In genomic region chr9:25592355-25592955, GRCm38 (mm10) we compare ENCODE assay signal across 9 mouse cellular contexts.
DNase-seq lines count a peak whose midpoint lies in the region; ATAC-seq and TF ChIP-seq lines count a peak whose summit lies in the region.
"Had no signal": no experiment of that assay in that cellular context is flagged by ENCODE, and none has a peak within 500 bp of the region (broad histone marks: within the 10 kb centered on the region; RNA-seq: fewer than 3 reads in every experiment).

No protein-coding gene starts in this region.

- peaks cover 23% of the 10 kb centered on the region for H3K4me1 ChIP-seq in megakaryocyte, embryonic 14.5 days

- no peaks in the 10 kb centered on the region for H3K9me3 ChIP-seq in megakaryocyte, embryonic 14.5 days

- ATAC-seq in inflammation-experienced regulatory T-cells, adult 6 months, result no peak

- H3K27ac ChIP-seq in layer of hippocampus, adult 2 months, result 0 out of 2 replicates have a peak overlapping the region, but pooled peaks have one; percentile 39

- no peaks in the 10 kb centered on the region for H3K36me3 ChIP-seq in megakaryocyte, embryonic 14.5 days (replicated peaks; ENCODE audit: low read length)

- TF ChIP-seq CTCF in layer of hippocampus, adult 2 months (conservative IDR thresholded peaks at IDR 0.05), result no peak

- H3K4me3 ChIP-seq in layer of hippocampus, adult 2 months, result no peak overlapping the region; the same call in 1 of the 2 replicates
- peak overlapping the region; percentile 50 for H3K4me3 ChIP-seq in megakaryocyte, embryonic 14.5 days (replicated peaks)
- H3K4me3 ChIP-seq: myocyte had no signal

- no peak for DNase-seq in layer of hippocampus, adult 2 months (ENCODE audit: low spot score in 2 of 2)
- no peak for DNase-seq in layer of hippocampus, adult 11-12 months (ENCODE audit: low spot score)
- peak; percentile 61 for DNase-seq in gastrocnemius, postnatal 10 days
- peak; percentile 25 for DNase-seq in kidney, adult 18-20 months
- DNase-seq in natural killer cell, adult 2 months (ENCODE audit: low spot score in 2 of 2), result no peak
- DNase-seq in cerebellum, adult 11 months, result no peak

- no peaks in the 10 kb centered on the region for H3K27me3 ChIP-seq in megakaryocyte, embryonic 14.5 days (replicated peaks)

Comparison
In these comparisons a context has a peak if more than half of its experiments do, and no peak if none do; other contexts are left out.
1. DNase-seq: peak in gastrocnemius, postnatal 10 days (single experiment) and kidney, adult 18-20 months (single experiment); none in layer of hippocampus, adult 2 months (0 of 2), layer of hippocampus, adult 11-12 months (single experiment), natural killer cell, adult 2 months (0 of 2) and cerebellum, adult 11 months (single experiment).